Mouse (Mus musculus): Measurements from ENCODE around the gene Klf12. TPM values are rescaled to one million over a fixed set of nuclear protein-coding genes. Genes with fewer than 3 reads are reported as not detected.

Klf12 gene
- total RNA-seq, 2 experiments from 2014 or later: 12.7 to 17.4 TPM

- no peak for DNase-seq
Measured at GRCm38 (mm10) chr14:100140370-100140769, 144.1 kb downstream of the Klf12 start.

GRCm38 (mm10) chr14:100134304-100134703 is 150.2 kb downstream of the Klf12 start:
- no peak for DNase-seq

- no peak for DNase-seq
Measured at GRCm38 (mm10) chr14:100132479-100132878, 152.0 kb downstream of the Klf12 start.

- DNase-seq: no peak
Measured at GRCm38 (mm10) chr14:100126126-100126525, 158.4 kb downstream of the Klf12 start.

GRCm38 (mm10) chr14:100121075-100121474 is 163.4 kb downstream of the Klf12 start:
- DNase-seq: peak in 1 of 2 experiments; percentile 20

GRCm38 (mm10) chr14:100119866-100120265 is 164.6 kb downstream of the Klf12 start:
- DNase-seq: no peak

GRCm38 (mm10) chr14:100113419-100113818 is 171.1 kb downstream of the Klf12 start:
- no peak for DNase-seq

- DNase-seq: no peak
Measured at GRCm38 (mm10) chr14:100111735-100112134, 172.7 kb downstream of the Klf12 start.

- no peak for DNase-seq
Measured at GRCm38 (mm10) chr14:100109563-100109962, 174.9 kb downstream of the Klf12 start.

GRCm38 (mm10) chr14:100105570-100105969 is 178.9 kb downstream of the Klf12 start:
- no peak for DNase-seq

GRCm38 (mm10) chr14:100104818-100105217 is 179.7 kb downstream of the Klf12 start:
- no peak for DNase-seq

- no peak for DNase-seq
Measured at GRCm38 (mm10) chr14:100103818-100104217, 180.7 kb downstream of the Klf12 start.

- no peak for DNase-seq
Measured at GRCm38 (mm10) chr14:100097208-100098189, 187.0 kb downstream of the Klf12 start.

- DNase-seq: no peak
Measured at GRCm38 (mm10) chr14:100095730-100096129, 188.7 kb downstream of the Klf12 start.

GRCm38 (mm10) chr14:100090517-100090916 is 194.0 kb downstream of the Klf12 start:
- no peak for DNase-seq

- no peak for DNase-seq
Measured at GRCm38 (mm10) chr14:100079620-100080019, 204.9 kb downstream of the Klf12 start.

GRCm38 (mm10) chr14:100072431-100073195 is 211.9 kb downstream of the Klf12 start:
- no peak for DNase-seq

- DNase-seq: no peak
Measured at GRCm38 (mm10) chr14:100069543-100070090, 214.9 kb downstream of the Klf12 start.

GRCm38 (mm10) chr14:100068715-100069114 is 215.8 kb downstream of the Klf12 start:
- DNase-seq: no peak

GRCm38 (mm10) chr14:100062516-100062915 is 222.0 kb downstream of the Klf12 start:
- DNase-seq: no peak

- DNase-seq: no peak
Measured at GRCm38 (mm10) chr14:100054150-100054549, 230.3 kb downstream of the Klf12 start.

GRCm38 (mm10) chr14:100053456-100053855 is 231.0 kb downstream of the Klf12 start:
- DNase-seq: no peak

GRCm38 (mm10) chr14:100052876-100053275 is 231.6 kb downstream of the Klf12 start:
- DNase-seq: no peak
